Mouse (Mus musculus) retina, postnatal 1 day (tissue): ENCODE data around the gene Nmral1.
"Not testable (repeated sequence)": the region's sequence is repeated elsewhere in the genome, so short reads cannot be mapped to it uniquely, and the experiment has no call there.

Experiments used
- DNase-seq: peaks from one replicate; pipeline ENCODE4 v3.0.0-alpha.2; 2012

Nmral1 gene

GRCm38 (mm10) chr16:4713861-4714710, 5.1 kb downstream of the Nmral1 start:
- no peak for DNase-seq

DNA sequence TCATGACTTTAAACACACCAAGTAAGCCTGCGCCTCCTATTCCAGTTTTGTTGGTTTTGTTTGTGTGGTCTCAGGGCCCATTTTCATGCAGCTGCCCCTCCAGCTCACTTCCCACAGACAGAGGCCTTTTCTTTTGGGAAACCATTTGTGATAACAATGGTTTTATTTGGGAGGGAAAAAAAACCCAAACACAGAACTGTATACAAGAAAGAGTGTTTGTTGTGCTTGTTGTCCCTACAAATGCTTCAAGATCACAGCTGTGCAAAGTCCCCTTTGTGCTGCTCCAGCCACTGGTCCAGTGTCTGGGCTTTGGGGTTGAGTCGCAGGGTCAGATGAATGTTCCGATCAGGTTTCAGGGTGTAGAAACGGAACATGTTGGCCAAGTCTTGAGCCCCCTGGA, 8.0 kb downstream of the Nmral1 start:
- no peak for DNase-seq

DNA sequence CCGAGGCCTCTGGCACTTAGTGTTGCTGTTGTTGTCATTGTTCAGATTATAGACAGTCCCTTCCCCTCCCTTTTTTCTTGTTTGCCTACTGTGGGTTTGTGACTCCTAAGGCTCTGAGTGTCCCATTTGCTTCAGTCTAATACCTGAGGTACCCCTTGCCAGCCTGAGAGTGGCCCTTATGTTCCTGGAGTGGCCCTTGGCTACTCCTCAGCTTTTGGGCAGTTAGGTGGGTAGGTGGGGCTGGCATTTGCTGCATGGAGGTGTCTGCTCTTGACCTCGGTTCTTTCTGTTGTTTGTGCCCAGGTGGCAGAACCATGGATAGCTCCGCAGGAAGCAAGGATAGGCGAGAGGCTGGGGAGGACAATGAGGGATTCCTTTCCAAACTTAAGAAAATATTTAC, 13.6 kb downstream of the Nmral1 start:
- DNase-seq = no peak

DNA sequence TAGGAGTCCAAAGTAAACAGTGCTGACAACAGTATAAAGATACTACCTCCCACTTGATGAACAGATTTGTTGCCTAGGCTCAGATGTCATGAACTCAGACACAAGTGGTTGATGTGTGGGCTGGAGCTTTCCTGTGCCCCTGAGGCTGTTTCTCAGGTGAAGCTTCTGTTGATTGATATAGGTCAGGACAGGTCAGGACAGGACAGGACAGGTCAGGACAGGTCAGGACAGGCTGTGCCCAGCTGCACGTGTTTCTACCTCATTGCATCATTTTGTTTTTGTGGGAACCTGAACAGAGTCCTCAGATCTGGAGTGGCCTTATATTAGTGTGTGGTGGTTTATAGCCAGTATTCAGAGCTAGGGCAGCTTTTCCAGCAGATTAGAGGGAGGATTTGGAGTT, 16.5 kb downstream of the Nmral1 start:
- no peak for DNase-seq

GRCm38 (mm10) chr16:4701211-4701610, 17.9 kb downstream of the Nmral1 start:
- no peak for DNase-seq

- not testable (repeated sequence) for DNase-seq
These were observed 29.8 kb downstream of the Nmral1 start for GRCm38 (mm10) chr16:4689371-4689770.

GRCm38 (mm10) chr16:4684457-4684791, 34.7 kb downstream of the Nmral1 start:
- no peak for DNase-seq

DNA sequence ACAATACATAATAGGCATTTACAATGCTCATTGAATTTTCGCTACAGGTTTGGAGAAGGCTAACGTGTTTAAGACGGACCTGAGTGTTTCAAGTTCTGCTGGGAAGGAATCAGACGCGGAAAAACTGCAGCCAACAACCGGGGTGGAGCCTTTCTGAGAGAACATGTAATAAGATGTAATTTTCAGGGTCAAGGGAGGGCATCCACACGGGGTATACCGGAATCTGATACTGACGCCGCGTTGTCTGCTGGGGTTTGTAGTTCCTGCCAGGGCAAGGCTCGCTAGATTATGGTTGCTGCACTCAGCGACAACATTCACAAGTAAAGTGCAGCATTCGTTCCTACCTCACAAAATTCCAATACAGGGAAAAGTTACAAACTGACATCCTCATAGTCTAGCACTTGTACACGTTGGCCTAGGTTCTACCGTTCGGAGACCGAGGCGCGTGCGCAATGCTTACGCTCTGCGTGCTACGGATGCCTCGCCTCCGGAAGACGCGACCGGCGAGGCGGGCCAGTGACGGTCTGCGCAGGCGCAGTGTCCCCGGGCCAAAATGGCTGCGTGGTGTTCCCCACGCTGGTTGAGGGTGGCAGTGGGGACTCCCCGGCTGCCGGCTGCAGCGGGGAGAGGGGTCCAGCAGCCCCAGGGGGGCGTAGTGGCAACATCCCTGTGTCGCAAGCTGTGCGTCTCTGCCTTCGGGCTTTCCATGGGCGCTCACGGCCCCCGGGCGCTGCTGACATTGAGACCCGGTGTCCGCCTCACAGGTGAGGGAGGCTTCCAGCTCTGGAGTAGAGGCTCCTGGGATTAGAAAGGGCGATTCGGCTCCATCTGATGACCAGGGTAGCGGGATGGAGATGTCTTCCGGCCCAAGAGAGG, 35.3 kb downstream of the Nmral1 start:
- DNase-seq = peak; percentile 96

DNA sequence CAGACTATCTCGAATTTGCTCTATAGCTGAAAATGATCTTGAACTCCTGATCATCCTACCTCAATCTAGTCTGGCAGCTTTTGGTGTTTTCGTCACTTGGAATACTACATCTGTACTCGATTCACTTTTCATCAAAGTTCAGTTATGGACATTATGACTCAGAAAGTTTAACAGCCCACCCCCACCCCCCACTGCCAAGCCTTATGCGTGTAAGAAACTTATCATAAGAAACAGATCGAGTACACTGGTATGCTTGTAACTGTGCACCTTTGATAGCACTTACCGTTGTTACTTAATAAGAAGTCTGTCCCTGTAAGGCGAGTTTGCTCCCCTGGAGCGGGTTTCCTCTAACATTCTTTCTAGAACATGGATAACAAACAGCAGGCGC, 36.0 kb downstream of the Nmral1 start:
- no peak for DNase-seq

DNA sequence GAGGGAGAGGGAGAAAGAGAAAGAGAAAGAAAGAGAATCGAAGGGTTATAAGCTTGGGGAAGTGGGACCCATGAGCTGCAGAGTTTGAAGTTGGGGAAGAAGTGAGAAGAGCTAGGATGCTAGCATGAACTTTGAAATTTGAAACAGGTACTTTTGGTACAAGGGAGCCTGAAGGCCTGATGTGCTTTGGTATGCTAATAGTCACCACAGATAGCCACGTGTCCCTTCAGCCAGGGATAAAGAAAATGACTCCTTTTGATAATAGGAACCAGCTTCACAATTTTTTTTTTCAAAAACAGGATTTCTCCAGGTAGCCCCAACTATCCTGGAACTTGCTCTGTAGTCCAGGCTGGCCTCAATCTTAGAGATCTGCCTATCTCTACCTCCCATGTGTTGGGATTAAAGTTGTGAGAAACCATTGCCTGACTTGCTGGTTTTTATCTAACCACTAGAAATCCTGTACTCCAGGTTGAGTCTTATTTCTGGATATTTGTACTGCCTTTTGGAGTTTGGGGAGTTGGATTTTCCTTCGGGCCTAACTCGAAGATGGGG, 36.5 kb downstream of the Nmral1 start:
- DNase-seq = no peak

- DNase-seq = not testable (repeated sequence)
These were observed 38.2 kb downstream of the Nmral1 start for GRCm38 (mm10) chr16:4680922-4681455.

GRCm38 (mm10) chr16:4679121-4680018, 39.8 kb downstream of the Nmral1 start, which contains the start of gene Coro7:
Gene Coro7 (minus strand): TSS chr16:4679777.
- DNase-seq = peak; percentile 96

GRCm38 (mm10) chr16:4678080-4678479, 41.1 kb downstream of the Nmral1 start:
- DNase-seq = no peak

- no peak for DNase-seq
These were observed 42.3 kb downstream of the Nmral1 start for GRCm38 (mm10) chr16:4676836-4677235.

DNA sequence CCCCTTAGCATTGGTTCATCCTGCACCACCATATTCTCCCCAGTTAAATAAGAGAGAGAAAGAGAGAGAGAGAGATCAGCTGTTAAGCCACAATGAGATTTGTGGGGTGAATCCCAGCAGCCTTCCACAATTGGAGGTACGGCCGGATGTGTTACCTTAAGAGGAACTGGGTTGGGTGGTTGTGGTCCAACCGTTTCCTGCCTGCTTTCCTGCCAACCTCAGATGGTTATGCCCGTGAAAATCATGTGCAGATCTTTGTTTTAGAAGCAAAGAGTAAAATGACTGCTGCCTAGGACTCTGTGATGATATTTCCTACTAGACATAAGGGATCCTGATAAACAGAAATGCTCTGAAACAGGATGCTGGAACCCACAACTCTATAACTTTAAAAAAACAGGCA, 45.1 kb downstream of the Nmral1 start:
- no peak for DNase-seq

DNA sequence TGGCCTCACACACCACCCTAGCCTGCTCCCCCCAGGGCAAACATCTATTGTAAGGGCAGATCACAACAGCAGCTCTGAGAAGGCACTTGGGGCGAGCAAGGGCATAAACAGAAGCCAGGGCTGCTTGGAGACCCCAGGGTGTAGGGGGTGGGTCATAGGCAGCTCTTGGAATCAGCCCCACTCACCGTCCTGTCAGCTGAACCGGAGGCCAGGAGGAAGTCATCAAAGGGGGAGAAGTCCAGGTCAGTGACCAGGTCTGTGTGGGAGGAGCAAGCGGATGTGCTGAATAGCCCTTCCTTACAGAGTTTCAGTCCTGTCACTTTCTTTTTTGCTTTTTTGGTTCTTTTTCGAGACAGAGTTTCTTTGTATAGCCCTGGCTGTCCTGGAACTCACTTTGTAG, 48.8 kb downstream of the Nmral1 start:
- DNase-seq = no peak

- DNase-seq = peak; percentile 89
These were observed 51.9 kb downstream of the Nmral1 start for GRCm38 (mm10) chr16:4667190-4667808.

- DNase-seq = no peak
These were observed 53.4 kb downstream of the Nmral1 start for GRCm38 (mm10) chr16:4665726-4666125.

GRCm38 (mm10) chr16:4663806-4664205, 55.4 kb downstream of the Nmral1 start:
- no peak for DNase-seq

- no peak for DNase-seq
These were observed 57.6 kb downstream of the Nmral1 start for GRCm38 (mm10) chr16:4661605-4662004.
